23 mouse cellular contexts compared by ENCODE assay signal in genomic region chr3:145748626-145749025, GRCm38 (mm10). TPM values are rescaled to one million over a fixed set of nuclear protein-coding genes. Genes with fewer than 3 reads are reported as not detected.
A peak's percentile ranks its signal among the peaks of the same experiment; 100 is the strongest.
DNase-seq lines count a peak whose midpoint lies in the region; ATAC-seq and TF ChIP-seq lines count a peak whose summit lies in the region.
"Had no signal": no experiment of that assay in that cellular context is flagged by ENCODE, and none has a peak within 500 bp of the region (broad histone marks: within the 10 kb centered on the region; RNA-seq: fewer than 3 reads in every experiment).

No protein-coding gene starts in this region.

- no peak overlapping the region for H3K27ac ChIP-seq in intestine, embryonic 15.5 days
- H3K27ac ChIP-seq in intestine, postnatal 0 days (ENCODE audit: low read depth, low read length) = no peak overlapping the region
- H3K27ac ChIP-seq in intestine, embryonic 16.5 days (ENCODE audit: low read length) = no peak overlapping the region

- DNase-seq in heart, adult 11 months = peak; percentile 72
- no peak for DNase-seq in heart, adult 8-10 months (ENCODE audit: low spot score)
- DNase-seq in c-Kit-positive CD71-positive TER-119-positive erythroid progenitor cells, embryonic 14.5 days (ENCODE audit: low spot score) = no peak
- DNase-seq: adrenal gland, adult 2 months; adrenal gland, adult 8-10 months; adrenal gland, postnatal 10 days; adrenal gland, postnatal 14 days; adrenal gland, postnatal 25 days; adrenal gland, postnatal 36 days; B cell, adult 2 months; cerebellum, adult 11 months; cerebellum, adult 11-12 months; cerebellum, adult 18-20 months; cerebellum, adult 2 months had no signal

- no peaks in the 10 kb centered on the region for H3K27me3 ChIP-seq in intestine, embryonic 15.5 days (replicated peaks)
- H3K27me3 ChIP-seq in intestine, postnatal 0 days (replicated peaks; ENCODE audit: control insufficient read depth, insufficient read depth, low read length) = no peaks in the 10 kb centered on the region
- H3K27me3 ChIP-seq in intestine, embryonic 16.5 days (replicated peaks; ENCODE audit: control insufficient read depth, insufficient read depth, low read length) = no peaks in the 10 kb centered on the region
- H3K27me3 ChIP-seq: CH12.LX, Patski had no signal

- peak; percentile 47; the same call in 1 of the 2 replicates for ATAC-seq in intestine, embryonic 15.5 days
- ATAC-seq in intestine, postnatal 0 days = no peak
- peak; percentile 70 for ATAC-seq in intestine, embryonic 16.5 days
- ATAC-seq: activated CD4-positive, CD25-positive, alpha-beta regulatory T cell, adult 4 months; CD4-positive, CD25-positive, alpha-beta regulatory T cell, adult 4 months; Patski had no signal

- H3K4me3 ChIP-seq in intestine, embryonic 15.5 days (replicated peaks) = no peak overlapping the region
- no peak overlapping the region for H3K4me3 ChIP-seq in intestine, postnatal 0 days (ENCODE audit: low read depth, low read length)
- H3K4me3 ChIP-seq in intestine, embryonic 16.5 days (ENCODE audit: low read length) = no peak overlapping the region

- TF ChIP-seq CTCF in intestine, postnatal 0 days (IDR thresholded peaks at IDR 0.05; ENCODE audit: low read depth) = no peak

- no peak overlapping the region for H3K9ac ChIP-seq in intestine, embryonic 15.5 days
- H3K9ac ChIP-seq in intestine, postnatal 0 days (ENCODE audit: low read depth, low read length) = no peak overlapping the region
- H3K9ac ChIP-seq in intestine, embryonic 16.5 days (ENCODE audit: low read depth, low read length) = no peak overlapping the region

- no peaks in the 10 kb centered on the region for H3K4me1 ChIP-seq in intestine, embryonic 15.5 days (replicated peaks)
- no peaks in the 10 kb centered on the region for H3K4me1 ChIP-seq in intestine, postnatal 0 days (replicated peaks; ENCODE audit: control insufficient read depth, insufficient read depth, low read length)
- no peaks in the 10 kb centered on the region for H3K4me1 ChIP-seq in intestine, embryonic 16.5 days (ENCODE audit: control insufficient read depth, insufficient read depth, low read length)

- no peaks in the 10 kb centered on the region for H3K9me3 ChIP-seq in intestine, embryonic 15.5 days
- H3K9me3 ChIP-seq in intestine, postnatal 0 days (ENCODE audit: control insufficient read depth) = no peaks in the 10 kb centered on the region
- H3K9me3 ChIP-seq in intestine, embryonic 16.5 days (ENCODE audit: control insufficient read depth, low read length) = 0 out of 2 replicates have a peak, but pooled peaks cover 4% of the 10 kb centered on the region

- WGBS in intestine, embryonic 15.5 days = 55% methylated on average over 1 of the region's 1 CpGs
- 48% methylated on average over 1 of the region's 1 CpGs for WGBS in intestine, postnatal 0 days
- WGBS in intestine, embryonic 16.5 days = 71% methylated on average over 1 of the region's 1 CpGs

- H3K4me2 ChIP-seq in intestine, embryonic 15.5 days (replicated peaks) = no peak overlapping the region
- no peak overlapping the region for H3K4me2 ChIP-seq in intestine, postnatal 0 days (replicated peaks; ENCODE audit: low read depth)
- no peak overlapping the region for H3K4me2 ChIP-seq in intestine, embryonic 16.5 days (ENCODE audit: low read depth, low read length)

- H3K36me3 ChIP-seq in intestine, embryonic 15.5 days = no peaks in the 10 kb centered on the region
- no peaks in the 10 kb centered on the region for H3K36me3 ChIP-seq in intestine, postnatal 0 days (ENCODE audit: control insufficient read depth, insufficient read depth)
- H3K36me3 ChIP-seq in intestine, embryonic 16.5 days (ENCODE audit: control insufficient read depth, insufficient read depth, low read length) = no peaks in the 10 kb centered on the region
- H3K36me3 ChIP-seq: G1E had no signal

RNA-seq across cellular contexts. Expression of gene Ddah1, which starts 9.8 kb away (rescaled TPM):
- 1 to 10 TPM; 6.3 to 9.3 (median 7.5) TPM for total RNA-seq in heart, adult 8-10 months (2022)
- 45.3 and 53.5 TPM in 2 replicates for polyA plus RNA-seq in intestine, embryonic 15.5 days (2015; fragmentation: Nextera tagmentation; extraction: Ambion mirVana)
- polyA plus RNA-seq in intestine, postnatal 0 days (2015; fragmentation: Nextera tagmentation; extraction: Ambion mirVana) = 24.9 and 25.9 TPM in 2 replicates
- 40.5 and 44.5 TPM in 2 replicates for polyA plus RNA-seq in intestine, embryonic 16.5 days (2015; fragmentation: Nextera tagmentation; extraction: Ambion mirVana)
- total RNA-seq: CH12.LX, MEL had no signal
- polyA plus RNA-seq: activated CD4-positive, CD25-positive, alpha-beta regulatory T cell, adult 4 months; G1E had no signal
